Mouse (Mus musculus) CH12.LX (cell line): Measurements from ENCODE around the gene Trhde. TPM values are rescaled to one million over a fixed set of nuclear protein-coding genes. Genes with fewer than 3 reads are reported as not detected.

Experiments used
- DNase-seq: peaks from one replicate; pipeline ENCODE4 v3.0.0-alpha.2; 2013; ENCODE audit errors: extremely low read depth
- H3K27ac ChIP-seq: 2 replicates; pipeline ENCODE4 v1.5.1; 2012; ENCODE audit warnings: low read depth, mild to moderate bottlenecking, control low read depth, moderate library complexity; ENCODE audit not compliant: insufficient read depth
- H3K27me3 ChIP-seq: replicated peaks from 2 replicates; pipeline ENCODE3; 2012; ENCODE audit warnings: inconsistent platforms
- H3K36me3 ChIP-seq, 2 experiments: replicated peaks in 1 of 2; 2 replicates each; pipeline versions ENCODE3 to v1.6.1; 2012; ENCODE audit warnings: inconsistent platforms in 1 of 2, low read length in 1 of 2, mild to moderate bottlenecking in 1 of 2, mixed read lengths in 1 of 2, moderate library complexity in 1 of 2; ENCODE audit not compliant: control insufficient read depth in 1 of 2, insufficient read depth in 1 of 2
- H3K4me1 ChIP-seq, 2 experiments: 2 replicates each; pipeline ENCODE4 v1.6.1; 2012; ENCODE audit warnings: inconsistent platforms in 1 of 2, moderate library complexity in 1 of 2; ENCODE audit not compliant: insufficient read depth in 2 of 2, control insufficient read depth in 1 of 2
- H3K4me2 ChIP-seq: 2 replicates; pipeline ENCODE4 v1.6.1; 2012; ENCODE audit warnings: low read depth, mild to moderate bottlenecking, control low read depth; ENCODE audit not compliant: poor library complexity, insufficient read depth, severe bottlenecking
- H3K4me3 ChIP-seq, 3 experiments: fragments of 150-350 bp in 1 of 3; sonication (generic) in 1 of 3; replicated peaks in 1 of 3; 2 replicates each; pipeline versions ENCODE3 to v1.5.1; 2011 to 2012; ENCODE audit warnings: low read depth in 2 of 3, low read length in 2 of 3, mild to moderate bottlenecking in 2 of 3, moderate library complexity in 2 of 3, control low read depth in 1 of 3, improper control_type of control experiment in 1 of 3, inconsistent platforms in 1 of 3, mixed read lengths in 1 of 3; ENCODE audit not compliant: poor library complexity in 1 of 3
- H3K79me2 ChIP-seq: replicated peaks from 2 replicates; pipeline ENCODE4 v1.6.1; 2012; ENCODE audit warnings: mild to moderate bottlenecking, moderate library complexity; ENCODE audit not compliant: control insufficient read depth, poor library complexity, insufficient read depth, severe bottlenecking; ENCODE audit errors: extremely low read depth
- H3K9ac ChIP-seq: 2 replicates; pipeline ENCODE4 v1.6.1; 2012; ENCODE audit warnings: low read depth, mild to moderate bottlenecking, control low read depth, moderate library complexity; ENCODE audit not compliant: insufficient read depth
- H3K9me3 ChIP-seq: replicated peaks from 2 replicates; pipeline ENCODE3; 2012; ENCODE audit warnings: low read length, inconsistent platforms, mixed read lengths
- BHLHE40 ChIP-seq: IDR thresholded peaks from 2 replicates; pipeline ENCODE4 v1.6.1; 2011; ENCODE audit warnings: mild to moderate bottlenecking, low read depth, low read length, improper control_type of control experiment
- CTCF ChIP-seq, 2 experiments: IDR thresholded peaks in 1 of 2; conservative IDR thresholded peaks in 1 of 2; 2 replicates each; pipeline ENCODE4 v1.5.1; 2011 to 2012; ENCODE audit warnings: low read depth in 2 of 2, low read length in 2 of 2, improper control_type of control experiment in 1 of 2, inconsistent platforms in 1 of 2, mild to moderate bottlenecking in 1 of 2, moderate library complexity in 1 of 2
- JUND ChIP-seq: conservative IDR thresholded peaks from 2 replicates; pipeline ENCODE4 v1.6.1; 2011; ENCODE audit warnings: low read depth, low read length, improper control_type of control experiment
- MAX ChIP-seq: IDR thresholded peaks from 2 replicates; pipeline ENCODE4 v1.6.1; 2011; ENCODE audit warnings: low read length, improper control_type of control experiment
- PAX5 ChIP-seq: IDR thresholded peaks from 2 replicates; pipeline ENCODE4 v1.6.1; 2012; ENCODE audit warnings: low read length, inconsistent platforms, mixed read lengths
- POLR2AphosphoS2 ChIP-seq: IDR thresholded peaks from 2 replicates; pipeline ENCODE4 v1.6.1; 2011; ENCODE audit warnings: low read depth, low read length, improper control_type of control experiment
- RAD21 ChIP-seq: IDR thresholded peaks from 2 replicates; pipeline ENCODE4 v1.6.1; 2011; ENCODE audit warnings: low read depth, mild to moderate bottlenecking, low read length, improper control_type of control experiment, moderate library complexity
- SMC3 ChIP-seq: IDR thresholded peaks from 2 replicates; pipeline ENCODE4 v1.6.1; 2011; ENCODE audit warnings: low read depth, low read length, improper control_type of control experiment
- UBTF ChIP-seq: IDR thresholded peaks from 2 replicates; pipeline ENCODE4 v1.6.1; 2012; ENCODE audit warnings: low read depth, mild to moderate bottlenecking, inconsistent platforms, low read length, improper control_type of control experiment, moderate library complexity
- ZC3H11A ChIP-seq: IDR thresholded peaks from 2 replicates; pipeline ENCODE4 v1.6.1; 2012; ENCODE audit warnings: low read depth, mild to moderate bottlenecking, inconsistent platforms, low read length, improper control_type of control experiment
- ZNF384 ChIP-seq: IDR thresholded peaks from 2 replicates; pipeline ENCODE4 v1.6.1; 2012; ENCODE audit warnings: low read depth, low read length, improper control_type of control experiment, inconsistent platforms
- dilution Hi-C: fragments of 300-500 bp; cut with MboI; formaldehyde crosslinking; loops from 2 replicates; pipeline ENCODE4 v1.14.3; 2020; ENCODE audit warnings: low sequenced_read_pairs; ENCODE audit not compliant: extremely low pct_unique_long_range_greater_than_20kb, extremely low pct_ligation_motif_present
- in situ Hi-C: fragments of 300-500 bp; cut with MboI; formaldehyde crosslinking; loops from 3 replicates; pipeline ENCODE4 v1.14.3; 2019; ENCODE audit warnings: low sequenced_read_pairs, low pct_ligation_motif_present, low pct_unique_long_range_greater_than_20kb, mixed read lengths
- polyA plus RNA-seq: library from polyadenylated mRNA; unstranded; fragments of >175 nt; gene quantifications from 2 replicates; pipeline ENCODE4 v1.2.1, GENCODE M21; 2012; ENCODE audit warnings: low read depth; ENCODE audit not compliant: insufficient read length
- total RNA-seq, 2 experiments: library from RNA; depleted of rRNA; stranded (reverse); fragments of 300-350 nt in 1 of 2; fragments of >200 nt in 1 of 2; gene quantifications; 2 replicates each; pipeline ENCODE4 v1.2.3; 2012 to 2014

Trhde gene
- total and polyA plus RNA-seq, 3 experiments, result not detected

DNA sequence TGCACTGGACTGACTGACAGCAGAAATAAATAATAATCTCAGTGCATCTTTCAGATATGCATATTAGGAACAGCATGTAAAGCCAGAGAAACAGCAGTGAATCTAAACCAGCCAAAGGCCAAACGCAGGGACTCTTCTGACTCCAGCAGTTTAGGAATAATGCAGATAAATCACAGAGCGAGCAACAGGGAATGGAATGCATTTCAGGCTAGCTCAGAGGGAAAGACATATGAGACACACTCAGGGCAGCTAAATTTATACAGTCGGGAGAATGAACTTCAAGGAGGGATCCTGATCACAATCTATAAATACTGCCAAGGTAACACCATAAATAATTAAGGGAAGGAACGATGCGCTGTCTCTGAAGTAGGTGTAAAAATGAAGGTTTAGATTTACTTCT, 66.4 kb downstream of the Trhde start:
- H3K9me3 ChIP-seq, result no peaks in the 10 kb centered on the region
- no peak overlapping the region for H3K9ac ChIP-seq
- no peak for DNase-seq
- in situ Hi-C loops (no loop called here), dilution Hi-C loops (no loop called here)
- no peaks in the 10 kb centered on the region for H3K27me3 ChIP-seq
- no peak overlapping the region for H3K4me3 ChIP-seq
- H3K79me2 ChIP-seq, result no peaks in the 10 kb centered on the region
- no peak overlapping the region for H3K4me2 ChIP-seq
- peaks cover 0 to 4% of the 10 kb centered on the region in 2 experiments; a peak in 2 of 4 replicates for H3K4me1 ChIP-seq
- no peaks in the 10 kb centered on the region for H3K36me3 ChIP-seq
- H3K27ac ChIP-seq, result no peak overlapping the region
- no peak for TF ChIP-seq POLR2AphosphoS2
- no peak for TF ChIP-seq PAX5

DNA sequence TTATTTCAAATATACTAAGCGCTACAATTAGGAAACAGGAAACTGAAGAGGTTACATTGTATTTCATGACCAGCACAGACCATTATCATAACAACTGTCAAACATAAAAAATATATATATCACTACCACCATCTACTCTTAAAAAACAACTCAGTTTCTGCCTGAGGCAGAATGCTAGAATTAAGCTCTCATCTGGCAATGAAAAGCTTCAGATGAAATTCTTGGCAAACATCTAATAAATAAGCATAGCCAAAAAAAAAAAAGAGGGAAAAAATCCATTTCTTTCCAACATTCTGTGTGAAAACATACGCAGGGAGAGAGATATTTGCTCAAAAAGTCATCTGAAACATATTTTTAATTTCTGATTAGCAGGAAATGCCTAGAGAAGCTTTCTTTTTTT, 67.0 kb downstream of the Trhde start:
- TF ChIP-seq ZNF384 (no peak), MAX (no peak), ZC3H11A (no peak), JUND (no peak), UBTF (no peak), BHLHE40 (no peak)
- TF ChIP-seq, all 38 proteins: peak for 0
- Histone ChIP-seq H3K79me2 (no peaks in the 10 kb centered on the region), H3K9me3 (no peaks in the 10 kb centered on the region), H3K36me3 (no peaks in the 10 kb centered on the region), H3K4me3 (no peak overlapping the region), H3K4me1 (peaks cover 0 to 4% of the 10 kb centered on the region in 2 experiments; a peak in 2 of 4 replicates), H3K27me3 (no peaks in the 10 kb centered on the region), H3K27ac (no peak overlapping the region), H3K9ac (no peak overlapping the region), H3K4me2 (no peak overlapping the region)
- dilution Hi-C loops (no loop called here), in situ Hi-C loops (no loop called here)
- no peak for DNase-seq

DNA sequence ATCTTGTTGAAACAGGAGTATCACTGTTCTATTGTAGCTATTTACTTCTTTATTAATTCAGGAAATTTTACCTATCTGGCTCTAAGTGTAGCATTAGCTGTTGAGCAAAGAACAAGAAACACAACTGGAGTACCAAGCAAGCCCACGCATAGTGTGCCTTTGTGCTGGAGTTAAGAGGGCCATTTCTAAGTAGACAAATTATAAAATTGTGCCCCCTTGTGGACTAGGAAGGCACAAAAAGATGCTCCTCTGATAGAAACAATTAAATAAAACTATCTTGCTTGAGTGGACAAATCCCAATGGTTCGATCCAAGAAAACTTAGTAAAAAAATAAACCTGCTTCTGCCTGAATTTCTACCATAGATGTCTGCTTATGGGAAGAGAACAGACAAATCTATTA, 76.5 kb downstream of the Trhde start:
- no peak overlapping the region for H3K4me2 ChIP-seq
- dilution Hi-C loops (no loop called here), in situ Hi-C loops (no loop called here)
- no peaks in the 10 kb centered on the region for H3K79me2 ChIP-seq
- H3K27me3 ChIP-seq, result no peaks in the 10 kb centered on the region
- H3K4me1 ChIP-seq, result no peaks in the 10 kb centered on the region
- H3K27ac ChIP-seq, result no peak overlapping the region
- no peaks in the 10 kb centered on the region for H3K9me3 ChIP-seq
- peak; percentile 43 for TF ChIP-seq RAD21
- no peak for TF ChIP-seq ZC3H11A
- peak; percentile 38 for TF ChIP-seq SMC3
- TF ChIP-seq CTCF (conservative IDR thresholded peaks at IDR 0.05 in 1 of 2, IDR thresholded peaks at IDR 0.05 in 1 of 2; ENCODE audit: low read depth in 2 of 2, low read length in 2 of 2), result peak in 1 of 2 experiments; percentile 49; a peak in 2 of 4 replicates
- H3K9ac ChIP-seq, result no peak overlapping the region
- no peak overlapping the region for H3K4me3 ChIP-seq
- peak; percentile 21 for DNase-seq
- no peaks in the 10 kb centered on the region for H3K36me3 ChIP-seq
